Mouse (Mus musculus) cerebellum, postnatal 36 days (tissue): Measurements from ENCODE around the gene Adam15.

Experiments used
- DNase-seq, 2 experiments: peaks; one replicate each; pipeline ENCODE4 v3.0.0; 2021 to 2022; ENCODE audit warnings: mixed read lengths in 2 of 2

Gene Adam15

GRCm38 (mm10) chr3:89295685-89296230, 54.0 kb downstream of the Adam15 start:
- no peak for DNase-seq

GRCm38 (mm10) chr3:89294195-89294594, 55.6 kb downstream of the Adam15 start:
- DNase-seq: no peak

- no peak for DNase-seq
These were observed 56.4 kb downstream of the Adam15 start for GRCm38 (mm10) chr3:89293247-89293918.

- no peak for DNase-seq
These were observed 57.5 kb downstream of the Adam15 start for GRCm38 (mm10) chr3:89292303-89292702.

GRCm38 (mm10) chr3:89291874-89292273, 57.9 kb downstream of the Adam15 start:
- no peak for DNase-seq
